Mouse (Mus musculus): ENCODE results near the gene Fnbp1. TPM values are rescaled to one million over a fixed set of nuclear protein-coding genes. Genes with fewer than 3 reads are reported as not detected.

Gene Fnbp1
- polyA plus RNA-seq, 1 experiment = 23.9 TPM

GRCm38 (mm10) chr2:31061868-31062628 lies 79.8 kb downstream of the Fnbp1 start:
- H3K27ac ChIP-seq (ENCODE audit: insufficient read depth, low read depth, low read length) = no peak overlapping the region
- no peak for DNase-seq
- no peak for TF ChIP-seq POLR2A (IDR thresholded peaks at IDR 0.05; ENCODE audit: low read depth, low read length)
- TF ChIP-seq CTCF (conservative IDR thresholded peaks at IDR 0.05; ENCODE audit: insufficient read depth, insufficient read length, low read depth, low read length) = no peak

DNA sequence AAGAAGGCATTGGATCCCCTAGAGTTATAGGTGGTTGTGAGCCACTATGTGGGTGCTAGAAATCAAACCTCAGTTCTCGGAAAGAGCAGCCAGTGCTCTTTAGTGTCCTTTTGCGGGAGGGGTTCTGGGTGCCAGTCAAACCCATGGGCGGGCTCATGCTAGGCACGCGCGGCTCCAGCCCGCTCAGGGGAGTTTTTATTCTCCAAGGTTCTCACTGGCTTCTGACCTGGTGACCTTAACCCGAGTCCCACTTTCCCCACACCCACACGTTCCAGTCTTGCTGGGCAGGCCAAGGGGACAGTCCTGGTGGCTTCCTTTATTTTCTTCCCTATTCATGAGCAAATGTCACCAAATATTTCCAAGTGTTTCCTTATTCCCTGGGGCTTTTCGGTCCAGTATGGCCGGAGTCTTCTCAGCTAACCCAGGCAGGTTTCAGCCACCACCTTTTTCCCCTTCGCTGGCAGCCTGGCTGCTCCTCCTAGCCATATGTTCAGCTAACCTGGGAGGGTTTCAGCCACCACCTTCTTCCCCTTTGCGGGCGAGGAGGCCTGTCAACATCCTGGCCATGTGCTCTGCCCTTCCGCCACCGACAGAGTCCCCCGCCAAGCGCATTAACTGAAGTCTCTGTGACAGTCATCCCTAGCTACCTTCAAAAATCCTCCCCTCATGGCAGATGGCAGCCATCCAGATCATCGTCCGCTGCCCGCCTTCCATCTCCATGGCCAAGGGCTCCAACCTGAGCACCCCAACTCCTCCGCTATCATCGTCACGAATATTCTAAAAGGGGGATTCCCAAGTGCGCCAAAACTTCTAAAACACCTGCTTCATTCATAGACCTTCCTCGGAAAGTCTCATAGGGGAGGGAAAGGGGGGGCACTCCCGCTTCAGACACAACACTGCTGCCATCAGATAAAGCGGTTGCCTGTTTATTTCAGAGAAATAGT lies 80.7 kb downstream of the Fnbp1 start:
- TF ChIP-seq POLR2A (IDR thresholded peaks at IDR 0.05; ENCODE audit: low read depth, low read length) (no peak), CTCF (conservative IDR thresholded peaks at IDR 0.05; ENCODE audit: insufficient read depth, insufficient read length, low read depth, low read length) (no peak)
- Histone ChIP-seq H3K4me3 (ENCODE audit: insufficient read depth, low read depth, low read length) (no peak overlapping the region), H3K27me3 (replicated peaks; ENCODE audit: control insufficient read depth, insufficient read depth, low read length) (no peaks in the 10 kb centered on the region), H3K36me3 (ENCODE audit: control insufficient read depth, insufficient read depth, low read length) (peaks cover 1% of the 10 kb centered on the region; the same call in 1 of the 2 replicates), H3K4me1 (ENCODE audit: control insufficient read depth, insufficient read depth, low read length) (no peaks in the 10 kb centered on the region), H3K27ac (ENCODE audit: insufficient read depth, low read depth, low read length) (no peak overlapping the region)
- DNase-seq = no peak
- WGBS = 86% methylated on average over 28 of the region's 28 CpGs

More at GRCm38 (mm10) chr2:31061868-31062628, 79.8 kb downstream of the Fnbp1 start:
- peaks cover 3% of the 10 kb centered on the region for H3K4me1 ChIP-seq (ENCODE audit: control insufficient read depth, insufficient read depth, low read length)
- no peaks in the 10 kb centered on the region for H3K36me3 ChIP-seq (ENCODE audit: control insufficient read depth, insufficient read depth, low read length)
- H3K27me3 ChIP-seq (replicated peaks; ENCODE audit: control insufficient read depth, insufficient read depth, low read length) = no peaks in the 10 kb centered on the region
- WGBS = 92% methylated on average over 10 of the region's 10 CpGs
- H3K4me3 ChIP-seq (ENCODE audit: insufficient read depth, low read depth, low read length) = no peak overlapping the region

DNA sequence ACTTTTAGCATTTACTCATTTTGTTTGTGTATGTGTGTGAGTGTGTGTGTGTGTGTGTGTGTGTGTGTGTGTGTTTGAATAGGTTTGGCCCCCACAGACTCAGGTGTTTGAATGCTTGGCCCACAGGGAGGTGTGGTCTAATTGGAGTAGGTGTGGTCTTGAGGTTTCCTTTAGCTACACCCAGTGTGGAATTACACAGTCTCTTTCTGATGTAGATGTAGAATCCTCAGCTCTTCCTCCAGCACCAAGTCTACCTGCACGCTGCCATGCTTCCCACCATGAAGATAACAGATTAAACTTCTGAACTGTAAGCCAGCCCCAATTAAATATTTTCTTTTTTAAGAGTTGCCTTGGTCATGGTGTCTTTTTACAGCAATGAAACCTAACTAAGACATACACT lies 81.5 kb downstream of the Fnbp1 start:
- H3K36me3 ChIP-seq (ENCODE audit: control insufficient read depth, insufficient read depth, low read length) = peaks cover 1% of the 10 kb centered on the region; the same call in 1 of the 2 replicates
- no peak overlapping the region for H3K27ac ChIP-seq (ENCODE audit: insufficient read depth, low read depth, low read length)
- WGBS = 94% methylated on average over 1 of the region's 1 CpGs
- H3K4me3 ChIP-seq (ENCODE audit: insufficient read depth, low read depth, low read length) = no peak overlapping the region
- no peak for TF ChIP-seq POLR2A (IDR thresholded peaks at IDR 0.05; ENCODE audit: low read depth, low read length)
- TF ChIP-seq CTCF (conservative IDR thresholded peaks at IDR 0.05; ENCODE audit: insufficient read depth, insufficient read length, low read depth, low read length) = no peak
- DNase-seq = no peak
- no peaks in the 10 kb centered on the region for H3K27me3 ChIP-seq (replicated peaks; ENCODE audit: control insufficient read depth, insufficient read depth, low read length)
- H3K4me1 ChIP-seq (ENCODE audit: control insufficient read depth, insufficient read depth, low read length) = no peaks in the 10 kb centered on the region

- Histone ChIP-seq H3K4me1 (ENCODE audit: control insufficient read depth, insufficient read depth, low read length) (no peaks in the 10 kb centered on the region), H3K27me3 (replicated peaks; ENCODE audit: control insufficient read depth, insufficient read depth, low read length) (no peaks in the 10 kb centered on the region), H3K4me3 (ENCODE audit: insufficient read depth, low read depth, low read length) (no peak overlapping the region), H3K36me3 (ENCODE audit: control insufficient read depth, insufficient read depth, low read length) (peaks cover 1% of the 10 kb centered on the region; the same call in 1 of the 2 replicates), H3K27ac (ENCODE audit: insufficient read depth, low read depth, low read length) (no peak overlapping the region)
- 92% methylated on average over 4 of the region's 4 CpGs for WGBS
- TF ChIP-seq CTCF (conservative IDR thresholded peaks at IDR 0.05; ENCODE audit: insufficient read depth, insufficient read length, low read depth, low read length) (no peak), POLR2A (IDR thresholded peaks at IDR 0.05; ENCODE audit: low read depth, low read length) (no peak)
- DNase-seq = no peak
Observed at GRCm38 (mm10) chr2:31058443-31058842, 83.4 kb downstream of the Fnbp1 start.

GRCm38 (mm10) chr2:31057549-31058177 lies 84.1 kb downstream of the Fnbp1 start:
- 78% methylated on average over 6 of the region's 6 CpGs for WGBS
- Histone ChIP-seq H3K36me3 (ENCODE audit: control insufficient read depth, insufficient read depth, low read length) (peaks cover 1% of the 10 kb centered on the region; the same call in 1 of the 2 replicates), H3K4me1 (ENCODE audit: control insufficient read depth, insufficient read depth, low read length) (no peaks in the 10 kb centered on the region), H3K27ac (ENCODE audit: insufficient read depth, low read depth, low read length) (no peak overlapping the region), H3K27me3 (replicated peaks; ENCODE audit: control insufficient read depth, insufficient read depth, low read length) (no peaks in the 10 kb centered on the region), H3K4me3 (ENCODE audit: insufficient read depth, low read depth, low read length) (no peak overlapping the region)
- TF ChIP-seq CTCF (conservative IDR thresholded peaks at IDR 0.05; ENCODE audit: insufficient read depth, insufficient read length, low read depth, low read length) = no peak
- no peak for TF ChIP-seq POLR2A (IDR thresholded peaks at IDR 0.05; ENCODE audit: low read depth, low read length)
- DNase-seq = no peak

- no peaks in the 10 kb centered on the region for H3K27me3 ChIP-seq (replicated peaks; ENCODE audit: control insufficient read depth, insufficient read depth, low read length)
- 100% methylated on average over 3 of the region's 3 CpGs for WGBS
- H3K4me3 ChIP-seq (ENCODE audit: insufficient read depth, low read depth, low read length) = no peak overlapping the region
- peaks cover 1% of the 10 kb centered on the region; the same call in 1 of the 2 replicates for H3K36me3 ChIP-seq (ENCODE audit: control insufficient read depth, insufficient read depth, low read length)
- DNase-seq = no peak
- no peak overlapping the region for H3K27ac ChIP-seq (ENCODE audit: insufficient read depth, low read depth, low read length)
- no peak for TF ChIP-seq CTCF (conservative IDR thresholded peaks at IDR 0.05; ENCODE audit: insufficient read depth, insufficient read length, low read depth, low read length)
- TF ChIP-seq POLR2A (IDR thresholded peaks at IDR 0.05; ENCODE audit: low read depth, low read length) = no peak
- H3K4me1 ChIP-seq (ENCODE audit: control insufficient read depth, insufficient read depth, low read length) = no peaks in the 10 kb centered on the region
Observed at GRCm38 (mm10) chr2:31056070-31056469, 85.7 kb downstream of the Fnbp1 start.
